Mouse (Mus musculus) forebrain, embryonic 10.5 days (tissue): ENCODE measurements around the gene Sowaha. TPM values are rescaled to one million over a fixed set of nuclear protein-coding genes. Genes with fewer than 3 reads are reported as not detected.

Experiments used
- DNase-seq: peaks from one replicate; pipeline ENCODE4 v3.0.0-alpha.2; 2017; ENCODE audit warnings: low spot score; ENCODE audit errors: extremely low spot score
- H3K27ac ChIP-seq: fragments of 300-500 bp; sonication (generic); 2 replicates; pipeline ENCODE4 v1.5.1; 2016; ENCODE audit warnings: mild to moderate bottlenecking
- H3K27me3 ChIP-seq: fragments of 300-500 bp; sonication (generic); 2 replicates; pipeline ENCODE4 v1.6.1; 2016; ENCODE audit warnings: mild to moderate bottlenecking; ENCODE audit not compliant: poor library complexity, severe bottlenecking
- H3K36me3 ChIP-seq: fragments of 300-500 bp; sonication (generic); replicated peaks from 2 replicates; pipeline ENCODE4 v1.6.1; 2016; ENCODE audit warnings: mild to moderate bottlenecking, moderate library complexity
- H3K4me1 ChIP-seq: fragments of 300-500 bp; sonication (generic); 2 replicates; pipeline ENCODE4 v1.6.1; 2016
- H3K4me3 ChIP-seq: fragments of 300-500 bp; sonication (generic); 2 replicates; pipeline ENCODE4 v1.5.1; 2016; ENCODE audit warnings: mild to moderate bottlenecking, moderate library complexity
- H3K9me3 ChIP-seq: fragments of 300-500 bp; sonication (generic); 2 replicates; pipeline ENCODE4 v1.6.1; 2016; ENCODE audit warnings: mild to moderate bottlenecking, moderate library complexity
- WGBS: fragments of 180-500 bp; shearing (Covaris S2); methylation state at CpG from one replicate; pipeline ENCODE4 v1.1.7; 2016; 5-methylcytosine and 5-hydroxymethylcytosine counted together
- polyA plus RNA-seq: library from polyadenylated mRNA; unstranded; fragments of >200 nt; fragmentation: Nextera tagmentation; extraction: Ambion mirVana; gene quantifications from 2 replicates; pipeline ENCODE4 v1.2.1, GENCODE M21; 2016

The Sowaha gene
- polyA plus RNA-seq, 1 experiment from 2014 or later = 0.46 TPM

GRCm38 (mm10) chr11:53479171-53479782, 797 bp downstream of the Sowaha start:
- 2% methylated on average over 62 of the region's 62 CpGs for WGBS
- H3K36me3 ChIP-seq = peaks cover 4% of the 10 kb centered on the region; the same call in 1 of the 2 replicates
- peaks cover 11% of the 10 kb centered on the region; the same call in 1 of the 2 replicates for H3K9me3 ChIP-seq
- DNase-seq = no peak
- H3K4me3 ChIP-seq = peak overlapping the region; percentile 54
- peaks cover 40% of the 10 kb centered on the region for H3K4me1 ChIP-seq
- H3K27me3 ChIP-seq = peaks cover 94% of the 10 kb centered on the region
- peak overlapping the region; percentile 48 for H3K27ac ChIP-seq

GRCm38 (mm10) chr11:53478383-53479170, 1.5 kb downstream of the Sowaha start:
- H3K27me3 ChIP-seq = peaks cover 96% of the 10 kb centered on the region
- H3K4me1 ChIP-seq = peaks cover 40% of the 10 kb centered on the region
- H3K36me3 ChIP-seq = peaks cover 4% of the 10 kb centered on the region; the same call in 1 of the 2 replicates
- DNase-seq = peak; percentile 54
- 4% methylated on average over 79 of the region's 79 CpGs for WGBS
- peak overlapping the region; percentile 48 for H3K27ac ChIP-seq
- peaks cover 11% of the 10 kb centered on the region; the same call in 1 of the 2 replicates for H3K9me3 ChIP-seq
- peak overlapping the region; percentile 54 for H3K4me3 ChIP-seq

GRCm38 (mm10) chr11:53477833-53478232, 2.2 kb downstream of the Sowaha start:
- H3K4me3 ChIP-seq = no peak overlapping the region
- DNase-seq = no peak

GRCm38 (mm10) chr11:53475620-53476019, 4.5 kb downstream of the Sowaha start:
- Histone ChIP-seq H3K27me3 (peaks cover 100% of the 10 kb centered on the region), H3K4me3 (no peak overlapping the region), H3K27ac (no peak overlapping the region), H3K9me3 (peaks cover 10% of the 10 kb centered on the region; the same call in 1 of the 2 replicates), H3K4me1 (peaks cover 48% of the 10 kb centered on the region), H3K36me3 (peaks cover 4% of the 10 kb centered on the region; the same call in 1 of the 2 replicates)
- WGBS = 33% methylated on average over 8 of the region's 8 CpGs
- DNase-seq = no peak

More at GRCm38 (mm10) chr11:53477833-53478232, 2.2 kb downstream of the Sowaha start:
- Histone ChIP-seq H3K9me3 (peaks cover 11% of the 10 kb centered on the region; the same call in 1 of the 2 replicates), H3K27ac (no peak overlapping the region), H3K4me1 (peaks cover 40% of the 10 kb centered on the region), H3K36me3 (peaks cover 4% of the 10 kb centered on the region; the same call in 1 of the 2 replicates), H3K27me3 (peaks cover 98% of the 10 kb centered on the region)
- WGBS = 42% methylated on average over 7 of the region's 7 CpGs

GRCm38 (mm10) chr11:53472709-53473108, 7.4 kb downstream of the Sowaha start:
- WGBS = 81% methylated on average over 3 of the region's 3 CpGs
- H3K27ac ChIP-seq = no peak overlapping the region
- peaks cover 100% of the 10 kb centered on the region for H3K27me3 ChIP-seq
- no peaks in the 10 kb centered on the region for H3K9me3 ChIP-seq
- peaks cover 39% of the 10 kb centered on the region for H3K4me1 ChIP-seq
- DNase-seq = no peak
- H3K36me3 ChIP-seq = no peaks in the 10 kb centered on the region
- H3K4me3 ChIP-seq = no peak overlapping the region

GRCm38 (mm10) chr11:53469968-53470695, 9.9 kb downstream of the Sowaha start, which contains the start of gene Gm9837:
Gene Gm9837 (minus strand): TSS chr11:53470479.
- Histone ChIP-seq H3K4me3 (peak within 1 kb of the TSS; percentile 43), H3K36me3 (no peaks in the 10 kb centered on the region), H3K27ac (peak within 1 kb of the TSS; percentile 44; the same call in 1 of the 2 replicates), H3K9me3 (no peaks in the 10 kb centered on the region), H3K27me3 (peaks cover 100% of the 10 kb centered on the region), H3K4me1 (peaks cover 39% of the 10 kb centered on the region)
- WGBS = 3% methylated on average over 29 of the region's 29 CpGs
- peak; percentile 89 for DNase-seq

- Histone ChIP-seq H3K9me3 (peaks cover 6% of the 10 kb centered on the region; the same call in 1 of the 2 replicates), H3K4me1 (peaks cover 35% of the 10 kb centered on the region), H3K36me3 (no peaks in the 10 kb centered on the region), H3K4me3 (peak overlapping the region; percentile 43), H3K27me3 (peaks cover 100% of the 10 kb centered on the region), H3K27ac (no peak overlapping the region)
- DNase-seq = no peak
- 37% methylated on average over 16 of the region's 16 CpGs for WGBS
These were observed 10.6 kb downstream of the Sowaha start for GRCm38 (mm10) chr11:53469294-53469967.

GRCm38 (mm10) chr11:53466231-53466971, 13.7 kb downstream of the Sowaha start:
- peaks cover 8% of the 10 kb centered on the region; the same call in 1 of the 2 replicates for H3K9me3 ChIP-seq
- H3K27ac ChIP-seq = peak overlapping the region; percentile 58
- H3K4me3 ChIP-seq = peak overlapping the region; percentile 39
- DNase-seq = peak; percentile 83
- no peaks in the 10 kb centered on the region for H3K36me3 ChIP-seq
- peaks cover 100% of the 10 kb centered on the region for H3K27me3 ChIP-seq
- WGBS = 6% methylated on average over 40 of the region's 40 CpGs
- H3K4me1 ChIP-seq = peaks cover 55% of the 10 kb centered on the region

- Histone ChIP-seq H3K4me3 (peak overlapping the region; percentile 58), H3K4me1 (peaks cover 33% of the 10 kb centered on the region), H3K36me3 (no peaks in the 10 kb centered on the region), H3K9me3 (peaks cover 8% of the 10 kb centered on the region; the same call in 1 of the 2 replicates), H3K27ac (0 out of 2 replicates have a peak overlapping the region, but pooled peaks have one; percentile 25), H3K27me3 (peaks cover 100% of the 10 kb centered on the region)
- DNase-seq = peak; percentile 55
- 6% methylated on average over 55 of the region's 55 CpGs for WGBS
These were observed 16.3 kb downstream of the Sowaha start for GRCm38 (mm10) chr11:53463551-53464424.

- H3K4me1 ChIP-seq = peaks cover 38% of the 10 kb centered on the region
- 25% methylated on average over 5 of the region's 5 CpGs for WGBS
- H3K4me3 ChIP-seq = no peak overlapping the region
- DNase-seq = no peak
- H3K27me3 ChIP-seq = peaks cover 100% of the 10 kb centered on the region
- peaks cover 8% of the 10 kb centered on the region; the same call in 1 of the 2 replicates for H3K9me3 ChIP-seq
- no peak overlapping the region for H3K27ac ChIP-seq
- no peaks in the 10 kb centered on the region for H3K36me3 ChIP-seq
These were observed 18.3 kb downstream of the Sowaha start for GRCm38 (mm10) chr11:53461727-53462126.
